Mouse (Mus musculus) embryo, embryonic 9.5 days (tissue): ENCODE data around the gene Vmn2r32.
"Not testable (repeated sequence)": the region's sequence is repeated elsewhere in the genome, so short reads cannot be mapped to it uniquely, and the experiment has no call there.

Experiments used
- DNase-seq: peaks from one replicate; pipeline ENCODE4 v3.0.0-alpha.2; 2017; ENCODE audit errors: extremely low spot score

Vmn2r32 gene

GRCm38 (mm10) chr7:7479918-7480317, at the start of gene Vmn2r32:
Vmn2r32 (minus strand) TSS chr7:7480018.
- DNase-seq = not testable (repeated sequence)
